Mouse (Mus musculus): ENCODE data around the gene Otx1. TPM values are rescaled to one million over a fixed set of nuclear protein-coding genes. Genes with fewer than 3 reads are reported as not detected.

Gene Otx1
- polyA plus RNA-seq, 1 experiment = not detected

DNA sequence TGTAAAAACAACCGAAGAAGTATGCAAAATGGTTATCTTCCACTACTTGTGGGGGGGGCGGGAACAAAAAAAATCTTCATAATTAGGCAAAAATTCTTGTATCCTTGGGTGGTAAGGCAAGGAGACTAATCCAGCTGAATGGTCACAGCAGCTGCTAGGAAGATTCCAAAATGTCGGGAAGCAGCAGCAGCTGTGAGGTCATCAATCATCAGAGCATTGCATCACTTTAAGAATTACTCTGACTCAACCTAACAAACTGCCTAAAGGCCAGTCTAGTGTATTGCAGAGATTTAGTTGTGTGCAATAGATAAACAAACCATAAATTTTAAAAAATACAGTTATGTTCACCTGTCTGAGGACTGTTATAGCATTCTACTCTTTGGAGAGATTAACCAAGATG, 29.1 kb downstream of the Otx1 start:
- Histone ChIP-seq H3K4me3 (ENCODE audit: low read depth, low read length) (no peak overlapping the region), H3K27me3 (ENCODE audit: control insufficient read depth, insufficient read depth, low read length) (no peaks in the 10 kb centered on the region), H3K27ac (ENCODE audit: insufficient read depth, low read depth, low read length) (no peak overlapping the region), H3K4me1 (ENCODE audit: control insufficient read depth, insufficient read depth, insufficient read length, low read length) (no peaks in the 10 kb centered on the region), H3K36me3 (ENCODE audit: control insufficient read depth, insufficient read depth, low read length) (no peaks in the 10 kb centered on the region)
- 63% methylated on average over 3 of the region's 3 CpGs for WGBS
- no peak for TF ChIP-seq CTCF (IDR thresholded peaks at IDR 0.05; ENCODE audit: extremely low read depth, insufficient read length, insufficient replicate concordance, low read depth, low read length)
- no peak for TF ChIP-seq POLR2A (IDR thresholded peaks at IDR 0.05; ENCODE audit: low read depth, low read length)

DNA sequence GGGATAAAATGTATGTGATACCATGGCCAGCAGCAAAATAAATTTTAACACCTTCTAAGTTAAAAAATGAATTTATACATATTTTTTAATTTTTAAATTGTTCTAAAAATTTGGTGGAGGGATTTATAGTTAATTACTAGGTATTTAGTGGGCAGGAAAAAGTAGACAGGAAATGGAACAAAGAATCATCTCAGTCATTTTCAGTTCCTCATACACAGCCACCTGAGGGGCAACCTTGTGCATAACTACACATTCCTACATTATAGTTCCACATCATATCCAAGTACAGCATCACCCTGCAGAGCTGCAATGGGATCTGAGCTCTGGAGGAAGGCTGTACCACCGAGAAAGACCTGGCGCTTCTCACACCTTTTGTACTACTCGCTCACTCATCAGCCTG, 33.8 kb downstream of the Otx1 start:
- TF ChIP-seq POLR2A (IDR thresholded peaks at IDR 0.05; ENCODE audit: low read depth, low read length) = no peak
- no peak for TF ChIP-seq CTCF (IDR thresholded peaks at IDR 0.05; ENCODE audit: extremely low read depth, insufficient read length, insufficient replicate concordance, low read depth, low read length)
- Histone ChIP-seq H3K36me3 (ENCODE audit: control insufficient read depth, insufficient read depth, low read length) (no peaks in the 10 kb centered on the region), H3K4me3 (ENCODE audit: low read depth, low read length) (no peak overlapping the region), H3K4me1 (ENCODE audit: control insufficient read depth, insufficient read depth, insufficient read length, low read length) (no peaks in the 10 kb centered on the region), H3K27ac (ENCODE audit: insufficient read depth, low read depth, low read length) (no peak overlapping the region), H3K27me3 (ENCODE audit: control insufficient read depth, insufficient read depth, low read length) (no peaks in the 10 kb centered on the region)
- WGBS = 86% methylated on average over 3 of the region's 3 CpGs

DNA sequence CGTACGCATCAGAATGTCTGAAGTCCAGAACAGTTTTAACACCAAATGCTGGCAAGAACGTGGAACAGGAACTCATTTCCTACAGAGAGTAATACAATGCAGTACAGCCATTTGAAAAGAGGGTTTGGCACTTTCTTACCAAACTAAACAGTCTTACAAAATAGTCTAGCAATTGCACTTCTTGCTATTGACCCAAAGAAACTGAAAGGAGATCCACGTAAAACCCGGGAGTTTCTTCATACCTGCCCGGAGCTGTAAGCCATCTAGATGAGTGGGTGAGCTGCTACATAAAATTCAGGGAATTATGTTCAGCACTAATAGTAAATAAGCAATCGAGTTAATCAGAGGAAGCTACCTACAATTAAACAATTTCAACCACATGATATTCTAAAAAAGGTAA, 47.5 kb downstream of the Otx1 start:
- H3K27me3 ChIP-seq (ENCODE audit: control insufficient read depth, insufficient read depth, low read length) = no peaks in the 10 kb centered on the region
- no peak overlapping the region for H3K4me3 ChIP-seq (ENCODE audit: low read depth, low read length)
- no peak overlapping the region for H3K27ac ChIP-seq (ENCODE audit: insufficient read depth, low read depth, low read length)
- TF ChIP-seq POLR2A (IDR thresholded peaks at IDR 0.05; ENCODE audit: low read depth, low read length) (no peak), CTCF (IDR thresholded peaks at IDR 0.05; ENCODE audit: extremely low read depth, insufficient read length, insufficient replicate concordance, low read depth, low read length) (no peak)
- 80% methylated on average over 7 of the region's 7 CpGs for WGBS
- H3K36me3 ChIP-seq (ENCODE audit: control insufficient read depth, insufficient read depth, low read length) = no peaks in the 10 kb centered on the region
- no peaks in the 10 kb centered on the region for H3K4me1 ChIP-seq (ENCODE audit: control insufficient read depth, insufficient read depth, insufficient read length, low read length)

DNA sequence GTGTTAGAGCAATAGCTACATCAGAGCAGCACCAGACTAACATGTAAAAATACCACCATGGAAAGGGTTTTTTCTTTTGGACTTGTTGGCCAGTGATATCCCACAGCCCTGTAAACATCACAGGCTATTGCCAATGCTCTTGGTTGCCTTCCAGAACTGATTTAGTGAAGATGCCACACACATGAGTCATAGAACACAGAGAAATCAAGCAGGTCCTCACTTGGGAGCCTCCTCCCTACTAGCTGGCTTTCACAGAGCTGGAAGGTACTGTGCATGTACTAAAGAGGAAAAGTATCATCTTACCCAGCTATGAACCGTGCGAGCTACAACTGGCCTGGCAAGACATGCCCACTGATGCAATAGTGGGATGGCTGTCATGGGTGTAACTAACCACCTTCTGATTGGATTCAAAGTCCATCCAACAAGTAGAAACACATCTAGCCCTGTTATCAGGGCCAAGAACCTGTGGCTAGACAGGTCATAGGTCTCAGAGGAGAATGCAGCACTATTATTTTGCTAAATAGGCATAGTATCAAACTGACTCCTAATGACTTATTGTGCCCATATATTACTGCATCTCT, 51.0 kb downstream of the Otx1 start:
- no peak overlapping the region for H3K4me3 ChIP-seq (ENCODE audit: low read depth, low read length)
- no peaks in the 10 kb centered on the region for H3K36me3 ChIP-seq (ENCODE audit: control insufficient read depth, insufficient read depth, low read length)
- WGBS = 44% methylated on average over 2 of the region's 2 CpGs
- H3K27me3 ChIP-seq (ENCODE audit: control insufficient read depth, insufficient read depth, low read length) = no peaks in the 10 kb centered on the region
- no peak for TF ChIP-seq CTCF (IDR thresholded peaks at IDR 0.05; ENCODE audit: extremely low read depth, insufficient read length, insufficient replicate concordance, low read depth, low read length)
- TF ChIP-seq POLR2A (IDR thresholded peaks at IDR 0.05; ENCODE audit: low read depth, low read length) = no peak
- H3K4me1 ChIP-seq (ENCODE audit: control insufficient read depth, insufficient read depth, insufficient read length, low read length) = no peaks in the 10 kb centered on the region
- H3K27ac ChIP-seq (ENCODE audit: insufficient read depth, low read depth, low read length) = no peak overlapping the region

DNA sequence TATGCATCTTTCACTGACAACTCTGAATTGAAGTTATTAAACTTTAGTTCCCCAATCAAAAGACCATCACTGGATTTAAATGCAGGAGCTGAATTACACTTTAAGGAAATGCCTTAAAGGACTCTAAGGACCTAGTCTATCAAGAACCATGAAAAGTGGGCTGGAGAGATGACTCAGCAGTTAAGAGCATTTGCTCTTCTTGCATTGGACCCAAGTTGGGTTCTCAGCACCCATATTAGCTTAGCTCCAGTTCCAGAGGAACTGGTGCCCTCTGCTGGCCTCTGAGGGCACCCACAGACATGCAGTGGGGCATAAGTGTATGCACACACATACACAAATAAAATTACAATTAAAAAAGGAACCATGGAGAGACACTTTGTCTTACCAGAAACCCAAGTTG, 52.6 kb downstream of the Otx1 start:
- no peak overlapping the region for H3K4me3 ChIP-seq (ENCODE audit: low read depth, low read length)
- H3K4me1 ChIP-seq (ENCODE audit: control insufficient read depth, insufficient read depth, insufficient read length, low read length) = no peaks in the 10 kb centered on the region
- TF ChIP-seq POLR2A (IDR thresholded peaks at IDR 0.05; ENCODE audit: low read depth, low read length) (no peak), CTCF (IDR thresholded peaks at IDR 0.05; ENCODE audit: extremely low read depth, insufficient read length, insufficient replicate concordance, low read depth, low read length) (no peak)
- H3K27ac ChIP-seq (ENCODE audit: insufficient read depth, low read depth, low read length) = no peak overlapping the region
- no peaks in the 10 kb centered on the region for H3K27me3 ChIP-seq (ENCODE audit: control insufficient read depth, insufficient read depth, low read length)
- H3K36me3 ChIP-seq (ENCODE audit: control insufficient read depth, insufficient read depth, low read length) = no peaks in the 10 kb centered on the region
